Mouse (Mus musculus): ENCODE data around the gene Kcp.
A peak's percentile ranks its signal among the peaks of the same experiment; 100 is the strongest.

Kcp gene

GRCm38 (mm10) chr6:29524034-29524489, 16.3 kb upstream of the Kcp start:
- ATAC-seq (ENCODE audit: insufficient number of reproducible peaks, low FRiP score, low TSS enrichment) = no peak

DNA sequence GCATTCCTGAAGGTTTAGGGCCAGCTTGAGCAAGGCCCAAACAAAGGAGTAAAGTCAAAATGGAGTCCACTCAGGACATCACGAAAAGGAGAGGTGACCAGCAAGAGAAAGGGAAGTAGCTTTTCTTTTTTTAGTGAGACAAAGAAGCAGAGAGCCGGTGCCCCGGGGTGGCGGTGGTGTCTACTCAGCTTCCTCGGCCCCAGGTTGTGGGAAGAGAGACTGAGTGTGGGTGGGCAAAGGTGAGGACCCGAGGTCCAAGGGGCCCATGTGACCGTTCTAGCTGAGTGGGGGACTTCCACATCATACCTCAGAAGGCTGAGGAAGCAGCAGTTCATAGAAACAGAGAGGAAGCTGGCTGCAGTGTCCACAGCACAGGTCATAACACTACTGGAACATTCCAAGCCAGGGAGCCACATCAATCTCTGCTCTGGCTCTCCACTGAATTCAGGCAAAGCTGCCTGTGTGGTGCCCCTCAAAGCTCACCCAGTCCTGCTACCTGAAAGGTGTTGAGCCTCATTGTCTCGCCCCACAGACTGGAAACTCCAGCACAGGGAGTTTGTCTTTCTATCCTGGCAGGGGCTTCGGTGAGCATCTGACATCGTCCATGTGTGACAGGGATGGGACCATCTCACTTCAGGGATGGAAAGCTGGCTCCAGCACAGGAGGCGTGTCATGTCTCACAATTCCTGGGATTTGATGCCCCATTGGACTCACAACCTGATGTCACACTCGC, 15.7 kb upstream of the Kcp start:
- ATAC-seq (ENCODE audit: insufficient number of reproducible peaks, low FRiP score, low TSS enrichment) = no peak

DNA sequence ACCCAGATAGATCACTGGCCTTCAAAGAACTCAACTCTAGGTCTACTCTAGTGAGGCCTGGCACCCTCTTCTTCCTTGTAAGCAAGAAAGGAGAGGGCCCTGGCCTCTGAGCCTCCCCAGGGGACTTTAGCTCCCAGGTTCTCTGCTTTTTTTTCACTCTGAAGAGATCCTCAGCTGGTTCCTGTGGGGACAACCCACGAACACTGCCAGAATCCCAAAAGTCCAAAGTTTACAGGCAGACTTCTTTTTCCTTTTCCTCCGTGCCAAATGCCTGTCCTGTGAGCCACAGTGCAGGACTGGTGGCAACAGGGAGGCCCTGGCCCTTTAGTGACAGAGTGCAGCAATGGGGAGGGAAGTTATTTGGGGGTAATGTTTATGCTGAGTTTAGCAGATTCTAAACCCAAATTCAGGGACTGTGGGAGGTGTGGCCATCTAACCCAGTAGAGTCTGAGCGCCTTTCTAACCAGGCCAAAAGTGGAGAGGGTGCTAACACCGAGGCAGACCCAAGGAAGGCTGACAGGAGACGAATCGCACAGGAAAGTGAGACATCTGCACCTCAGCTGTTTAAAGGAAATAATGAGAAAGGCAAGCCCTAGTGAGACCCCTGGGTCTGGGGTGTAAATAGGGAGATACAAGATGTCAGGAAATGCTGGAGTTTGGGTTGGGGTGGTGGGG, 15.0 kb upstream of the Kcp start:
- ATAC-seq (ENCODE audit: insufficient number of reproducible peaks, low FRiP score, low TSS enrichment) = no peak

- ATAC-seq (ENCODE audit: insufficient number of reproducible peaks, low FRiP score, low TSS enrichment) = 0 out of 2 replicates have a peak, but pooled peaks have one; percentile 45
Measured at GRCm38 (mm10) chr6:29517139-29517538, 9.4 kb upstream of the Kcp start.

- ATAC-seq (ENCODE audit: insufficient number of reproducible peaks, low FRiP score, low TSS enrichment) = no peak
Measured at GRCm38 (mm10) chr6:29513284-29513683, 5.5 kb upstream of the Kcp start.

DNA sequence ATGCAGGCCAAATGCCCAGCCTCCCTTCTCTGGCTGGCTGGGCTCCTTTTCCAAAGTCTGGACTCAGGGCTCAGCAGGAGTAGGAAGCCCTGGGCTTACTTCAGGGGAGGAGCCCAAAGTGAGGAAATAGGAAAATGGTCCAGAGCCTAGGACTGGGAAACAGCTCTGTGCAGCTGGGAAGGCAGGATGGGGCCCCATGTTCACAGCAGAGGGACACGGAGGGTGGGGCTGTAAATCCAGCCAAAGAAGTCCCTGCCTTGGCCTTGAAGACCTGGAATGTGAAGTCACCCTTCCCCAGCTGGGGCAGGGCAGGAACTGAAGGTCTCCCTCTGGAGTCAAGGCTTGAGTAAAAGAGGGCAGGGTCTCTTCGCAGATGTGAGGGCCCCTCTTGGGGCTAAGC, 1.3 kb upstream of the Kcp start:
- ATAC-seq (ENCODE audit: insufficient number of reproducible peaks, low FRiP score, low TSS enrichment) = no peak

DNA sequence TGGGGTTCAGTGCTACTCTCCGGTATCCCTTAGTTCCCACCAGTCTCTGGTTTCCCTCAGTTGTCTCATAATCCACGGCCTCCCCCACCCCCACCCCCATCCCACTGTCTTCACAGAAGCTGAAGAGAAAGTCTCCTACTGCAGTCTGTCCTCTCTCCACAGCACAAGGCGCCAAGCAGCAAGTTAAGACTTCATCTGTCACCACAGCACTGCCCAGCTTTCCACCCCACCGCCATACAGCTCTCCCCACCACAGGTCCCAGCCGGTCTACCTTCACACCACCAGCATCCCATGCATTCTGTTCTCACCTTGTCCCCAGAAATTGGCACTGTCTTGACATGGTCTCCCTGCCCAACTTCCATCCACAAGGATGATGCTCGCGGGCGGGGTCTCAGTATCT, 918 bp downstream of the Kcp start:
- ATAC-seq (ENCODE audit: insufficient number of reproducible peaks, low FRiP score, low TSS enrichment) = no peak

DNA sequence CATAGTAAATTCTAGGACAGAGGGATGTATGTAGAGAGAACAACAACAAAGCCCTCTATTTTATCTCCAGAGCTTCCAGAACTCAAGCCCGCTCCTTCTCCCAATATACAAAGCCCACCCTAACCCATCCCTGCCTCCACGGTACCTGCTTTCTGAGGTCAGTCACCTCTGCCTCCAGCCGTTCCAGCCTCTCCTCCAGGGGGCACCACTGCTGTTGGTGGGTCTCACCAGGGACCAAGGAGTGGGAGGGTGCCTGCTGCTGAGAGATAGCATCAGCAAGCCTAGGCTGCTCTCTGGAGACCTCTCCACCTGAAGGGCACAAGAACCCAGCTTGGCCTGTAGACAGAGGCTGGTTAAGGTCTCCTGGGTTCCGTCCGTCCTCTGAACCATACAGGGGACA, 2.3 kb downstream of the Kcp start:
- ATAC-seq (ENCODE audit: insufficient number of reproducible peaks, low FRiP score, low TSS enrichment) = no peak

- ATAC-seq (ENCODE audit: insufficient number of reproducible peaks, low FRiP score, low TSS enrichment) = no peak
Measured at GRCm38 (mm10) chr6:29501599-29501998, 6.2 kb downstream of the Kcp start.

DNA sequence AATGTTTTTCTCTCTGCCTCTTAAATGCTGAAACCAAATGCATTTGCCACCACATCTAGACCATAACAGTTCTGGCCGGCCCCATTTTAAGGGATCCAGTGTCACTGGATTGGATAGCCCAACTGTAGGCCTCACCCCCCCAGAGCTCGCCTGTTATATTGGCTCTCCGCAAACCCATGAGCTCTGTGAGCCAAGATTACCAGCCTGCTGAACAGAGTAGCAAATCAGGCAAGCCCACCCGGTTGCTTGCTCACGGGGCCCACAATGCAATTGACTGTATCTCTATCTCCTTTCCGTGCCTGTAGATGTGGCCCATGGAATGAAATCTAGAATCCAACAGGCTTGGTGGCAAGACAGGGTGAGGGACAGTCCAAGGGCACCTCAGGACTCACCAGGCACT, 6.9 kb downstream of the Kcp start:
- ATAC-seq (ENCODE audit: insufficient number of reproducible peaks, low FRiP score, low TSS enrichment) = no peak

GRCm38 (mm10) chr6:29500177-29500576, 7.6 kb downstream of the Kcp start:
- ATAC-seq (ENCODE audit: insufficient number of reproducible peaks, low FRiP score, low TSS enrichment) = no peak

DNA sequence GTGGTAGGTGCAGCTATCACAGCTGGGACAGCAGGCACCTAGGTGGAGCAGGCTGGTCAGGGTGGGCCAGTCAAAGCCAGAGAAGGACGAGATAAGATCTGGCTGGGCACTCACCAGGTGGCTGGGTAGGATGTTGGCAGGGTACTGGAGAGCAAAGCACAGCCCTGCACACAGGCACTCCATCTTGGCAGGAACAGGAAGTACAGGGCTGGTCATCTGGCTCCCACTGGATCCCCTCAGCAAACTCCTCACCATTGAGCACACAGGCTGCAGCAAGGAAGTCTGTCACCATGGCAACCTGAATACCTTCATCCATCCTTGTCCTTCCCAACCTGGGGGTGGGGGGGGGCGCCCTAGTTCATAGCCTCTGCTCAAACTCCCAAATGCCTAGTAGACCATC, 10.0 kb downstream of the Kcp start:
- ATAC-seq (ENCODE audit: insufficient number of reproducible peaks, low FRiP score, low TSS enrichment) = no peak

DNA sequence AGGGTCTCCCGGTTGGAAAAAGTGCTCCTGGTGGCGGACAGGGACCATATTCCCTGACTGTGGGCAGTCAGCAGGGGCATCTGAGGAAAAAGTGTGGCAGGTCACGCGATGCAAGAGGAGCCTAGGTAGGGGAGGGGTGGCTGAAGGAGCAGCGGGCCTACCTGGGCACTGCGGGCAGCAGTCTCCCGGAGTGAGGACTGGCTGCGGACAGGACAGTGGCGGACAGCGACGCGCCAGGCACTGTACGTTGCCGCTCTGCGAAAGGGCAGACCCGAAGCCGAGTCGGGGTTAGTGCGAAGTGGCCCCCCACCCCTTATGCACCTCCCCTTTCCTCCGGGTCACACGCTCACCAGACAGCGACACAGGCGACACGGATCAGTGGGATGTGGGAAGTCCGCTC, 11.5 kb downstream of the Kcp start:
- ATAC-seq (ENCODE audit: insufficient number of reproducible peaks, low FRiP score, low TSS enrichment) = no peak

- no peak for ATAC-seq (ENCODE audit: insufficient number of reproducible peaks, low FRiP score, low TSS enrichment)
Measured at GRCm38 (mm10) chr6:29494101-29494500, 13.7 kb downstream of the Kcp start.

GRCm38 (mm10) chr6:29485951-29486350, 21.8 kb downstream of the Kcp start:
- ATAC-seq (ENCODE audit: insufficient number of reproducible peaks, low FRiP score, low TSS enrichment) = no peak

GRCm38 (mm10) chr6:29484716-29485559, 22.8 kb downstream of the Kcp start:
- peak; percentile 43; the same call in 1 of the 2 replicates for ATAC-seq (ENCODE audit: insufficient number of reproducible peaks, low FRiP score, low TSS enrichment)

DNA sequence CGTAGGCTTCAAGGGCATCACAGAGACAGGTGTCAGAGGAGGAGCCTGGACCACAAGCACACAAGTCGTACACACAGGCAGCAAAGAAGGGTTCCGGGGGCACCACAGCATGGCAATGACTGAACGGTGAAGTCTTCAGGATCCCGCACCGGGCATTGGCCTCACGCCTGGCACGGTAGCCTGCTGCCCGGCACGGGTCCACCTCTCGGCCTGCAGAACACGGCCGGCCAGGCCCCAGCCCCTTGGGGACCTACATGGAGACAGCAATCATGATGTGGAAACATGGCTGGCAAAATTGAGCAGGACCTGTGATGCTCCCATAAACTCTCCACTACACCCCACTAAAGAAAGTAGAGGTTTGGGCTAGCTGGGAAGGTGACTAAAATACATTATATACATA, 25.1 kb downstream of the Kcp start:
- no peak for ATAC-seq (ENCODE audit: insufficient number of reproducible peaks, low FRiP score, low TSS enrichment)

GRCm38 (mm10) chr6:29474736-29475135, 33.0 kb downstream of the Kcp start:
- no peak for ATAC-seq (ENCODE audit: insufficient number of reproducible peaks, low FRiP score, low TSS enrichment)

DNA sequence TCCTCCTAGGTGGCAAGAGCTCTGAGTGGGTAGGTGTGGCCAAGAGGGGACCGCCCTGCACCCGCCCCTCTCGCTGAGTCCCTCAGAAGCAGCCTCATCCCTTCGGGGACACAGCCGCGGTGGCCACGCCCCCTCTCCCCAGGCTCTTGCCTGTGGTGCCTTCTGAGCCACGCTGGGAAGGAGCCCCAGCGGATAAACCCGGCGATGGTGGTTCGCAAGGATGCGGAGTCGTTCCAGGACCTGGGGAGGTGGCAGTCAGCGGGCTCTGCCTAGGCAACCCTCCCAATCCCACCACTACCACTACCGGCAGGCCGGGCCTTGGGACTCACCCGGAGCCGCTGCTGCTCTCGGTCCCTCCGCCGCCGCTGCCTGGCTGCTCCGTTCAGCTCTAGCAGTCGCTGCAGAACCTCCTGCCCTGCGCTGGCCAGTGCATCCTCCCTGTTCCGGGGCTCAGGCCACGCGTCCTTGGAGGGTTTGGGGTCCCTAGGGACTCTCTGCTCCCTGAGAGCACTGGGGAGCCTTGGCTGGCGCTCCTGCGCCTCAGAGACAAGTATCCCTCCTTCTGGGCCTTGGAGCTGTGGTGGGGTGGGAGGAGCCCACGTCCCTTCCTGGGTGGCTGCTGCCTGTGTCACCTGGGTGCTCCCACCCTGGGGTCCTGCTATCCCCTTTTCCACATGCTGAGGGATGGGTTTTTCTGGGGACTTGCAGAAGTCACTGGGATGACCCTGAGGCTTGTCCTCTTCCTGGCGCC, 33.6 kb downstream of the Kcp start:
- ATAC-seq (ENCODE audit: insufficient number of reproducible peaks, low FRiP score, low TSS enrichment) = peak; percentile 66

DNA sequence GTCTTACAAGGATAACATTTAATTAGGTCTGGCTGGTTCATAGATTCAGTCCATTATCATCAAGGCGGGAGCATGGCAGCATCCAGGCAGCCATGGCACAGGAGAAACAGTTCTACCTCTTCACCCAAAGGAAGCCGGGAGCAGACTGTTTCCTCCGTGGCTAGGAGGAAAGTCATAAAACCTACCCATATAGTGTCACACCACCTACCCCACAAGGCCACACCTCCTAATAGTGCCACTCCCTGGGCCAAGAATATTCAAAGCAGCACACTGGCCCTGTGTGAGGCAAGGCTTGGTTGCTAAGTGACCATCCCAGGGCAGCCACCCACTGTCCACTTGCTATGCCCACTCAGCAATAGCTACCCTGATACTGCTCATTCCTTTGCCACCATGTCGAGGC, 36.6 kb downstream of the Kcp start, which contains the start of gene Atp6v1fnb:
Atp6v1fnb (plus strand) TSS at position 301 of the 400 bp plus-strand sequence.
- no peak for ATAC-seq (ENCODE audit: insufficient number of reproducible peaks, low FRiP score, low TSS enrichment)
